Mouse (Mus musculus) spleen, adult 2 months (tissue): ENCODE results near the gene Slc11a2. TPM values are rescaled to one million over a fixed set of nuclear protein-coding genes. Genes with fewer than 3 reads are reported as not detected.

ENCODE experiments used
- polyA plus RNA-seq: library from polyadenylated mRNA; depleted of rRNA; stranded (reverse); fragments of >200 nt; gene quantifications from 2 replicates; pipeline ENCODE4 v1.2.3, GENCODE M21; 2012; rRNA removed

The Slc11a2 gene
- polyA plus RNA-seq, 1 experiment = 24.9 TPM

Other genes with a start within 250 kb of the Slc11a2 start
- gene Atf1, start 197.3 kb downstream of the Slc11a2 start, polyA plus RNA-seq = 44.5 and 54.6 TPM in 2 replicates
- not detected in 2 replicates for gene Tmprss12, start 144.2 kb downstream of the Slc11a2 start, polyA plus RNA-seq
- gene Mettl7a1, start 120.9 kb downstream of the Slc11a2 start, polyA plus RNA-seq = 13.6 and 16.9 TPM in 2 replicates
- 0.08 TPM in 1 of 2 replicates, not detected in the other for gene Mettl7a3, start 90.1 kb downstream of the Slc11a2 start, polyA plus RNA-seq
- gene Methig1, start 71.9 kb downstream of the Slc11a2 start, polyA plus RNA-seq = not detected in 2 replicates
- not detected in 2 replicates for gene Mettl7a2, start 71.9 kb downstream of the Slc11a2 start, polyA plus RNA-seq
- gene Higd1c, start 60.5 kb downstream of the Slc11a2 start, polyA plus RNA-seq = not detected in 2 replicates
- 0.04 TPM in 1 of 2 replicates, not detected in the other for gene Gm5475, start 2.9 kb downstream of the Slc11a2 start, polyA plus RNA-seq
- gene Letmd1, start 44.0 kb upstream of the Slc11a2 start, polyA plus RNA-seq = 35.4 and 41.9 TPM in 2 replicates
- 1.7 and 2.0 TPM in 2 replicates for gene Csrnp2, start 70.4 kb upstream of the Slc11a2 start, polyA plus RNA-seq
- gene Tfcp2, start 126.9 kb upstream of the Slc11a2 start, polyA plus RNA-seq = 3.8 and 4.5 TPM in 2 replicates
- 31.8 and 38.4 TPM in 2 replicates for gene Pou6f1, start 174.9 kb upstream of the Slc11a2 start, polyA plus RNA-seq
- gene Dazap2, start 190.3 kb upstream of the Slc11a2 start, polyA plus RNA-seq = 612 and 971 TPM in 2 replicates
- gene Smagp, start 211.9 kb upstream of the Slc11a2 start, polyA plus RNA-seq = 29.2 and 33.1 TPM in 2 replicates
- 101 TPM in 2 replicates for gene Bin2, start 244.5 kb upstream of the Slc11a2 start, polyA plus RNA-seq